Mouse (Mus musculus): Measurements from ENCODE around the gene Spg7. TPM values are rescaled to one million over a fixed set of nuclear protein-coding genes. Genes with fewer than 3 reads are reported as not detected.
A peak's percentile ranks its signal among the peaks of the same experiment; 100 is the strongest.

The Spg7 gene
- total and polyA plus RNA-seq, 2 experiments from 2014 or later: 51.3 to 64.3 TPM

- H3K27me3 ChIP-seq (ENCODE audit: insufficient read depth, low read length): no peaks in the 10 kb centered on the region
- TF ChIP-seq CTCF (IDR thresholded peaks at IDR 0.05): no peak
- 80% methylated on average over 5 of the region's 5 CpGs for WGBS
- H3K4me3 ChIP-seq (ENCODE audit: low read depth, low read length): no peak overlapping the region
- no peak overlapping the region for H3K4me2 ChIP-seq (ENCODE audit: low read depth, low read length, poor library complexity, severe bottlenecking)
- H3K9me3 ChIP-seq (ENCODE audit: low read length): no peaks in the 10 kb centered on the region
- no peaks in the 10 kb centered on the region for H3K4me1 ChIP-seq (ENCODE audit: insufficient read depth, low read length)
- DNase-seq (ENCODE audit: low spot score): no peak
- no peak overlapping the region for H3K27ac ChIP-seq (ENCODE audit: low read depth, low read length)
- ATAC-seq (ENCODE audit: low FRiP score): no peak
- no peak overlapping the region for H3K9ac ChIP-seq (replicated peaks; ENCODE audit: low read length, poor library complexity, severe bottlenecking)
- H3K36me3 ChIP-seq (ENCODE audit: insufficient read depth, low read length): peaks cover 14% of the 10 kb centered on the region
Observed at GRCm38 (mm10) chr8:123108953-123109352, 46.2 kb downstream of the Spg7 start.

DNA sequence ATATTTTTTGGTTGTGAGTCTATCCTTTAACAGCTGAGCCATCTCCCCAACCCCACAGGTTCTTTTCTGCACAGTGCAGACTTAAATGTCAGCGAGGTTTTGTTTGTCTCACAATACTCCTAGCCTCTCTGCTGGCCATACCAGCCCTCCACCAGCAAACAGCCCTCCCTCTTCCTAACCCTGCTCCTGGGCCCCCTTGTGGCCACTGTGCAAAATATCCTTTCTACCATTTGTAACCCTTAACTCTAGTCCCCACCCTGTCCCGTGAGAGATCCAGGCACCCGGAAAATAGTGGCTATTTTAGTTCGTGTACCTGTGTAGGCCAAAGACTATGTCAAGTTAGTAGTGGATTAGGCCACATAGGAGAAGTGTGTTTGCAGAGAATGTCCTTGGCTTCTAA, 47.9 kb downstream of the Spg7 start:
- Histone ChIP-seq H3K27ac (ENCODE audit: low read depth, low read length) (no peak overlapping the region), H3K9me3 (ENCODE audit: low read length) (no peaks in the 10 kb centered on the region), H3K4me3 (ENCODE audit: low read depth, low read length) (no peak overlapping the region), H3K27me3 (ENCODE audit: insufficient read depth, low read length) (peaks cover under 1% of the 10 kb centered on the region; the same call in 1 of the 2 replicates), H3K4me1 (ENCODE audit: insufficient read depth, low read length) (no peaks in the 10 kb centered on the region), H3K36me3 (ENCODE audit: insufficient read depth, low read length) (peaks cover under 1% of the 10 kb centered on the region), H3K4me2 (ENCODE audit: low read depth, low read length, poor library complexity, severe bottlenecking) (no peak overlapping the region), H3K9ac (replicated peaks; ENCODE audit: low read length, poor library complexity, severe bottlenecking) (no peak overlapping the region)
- TF ChIP-seq CTCF (IDR thresholded peaks at IDR 0.05): peak; percentile 80
- no peak for ATAC-seq (ENCODE audit: low FRiP score)
- DNase-seq (ENCODE audit: low spot score): peak; percentile 59
- 21% methylated on average over 4 of the region's 4 CpGs for WGBS

DNA sequence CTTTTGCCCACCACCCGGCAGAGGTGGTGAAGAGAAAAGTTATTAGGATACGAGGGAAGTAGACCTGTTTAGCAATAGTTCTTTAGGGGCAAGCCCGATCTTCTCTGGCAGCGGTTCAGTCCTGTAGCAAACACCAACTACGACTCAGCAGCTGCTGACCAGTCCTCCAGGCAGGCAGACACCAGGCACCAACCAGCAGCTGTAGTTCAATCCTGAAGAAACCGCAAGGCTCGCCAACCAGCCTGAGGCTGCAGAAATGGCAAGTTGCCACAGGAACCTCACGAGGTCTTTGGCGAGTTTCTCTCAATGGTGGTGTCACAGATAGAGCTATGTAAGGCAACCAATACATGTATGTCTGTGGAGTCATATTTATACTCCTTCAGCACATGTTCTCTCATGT, 50.1 kb downstream of the Spg7 start:
- Histone ChIP-seq H3K4me1 (ENCODE audit: insufficient read depth, low read length) (0 out of 2 replicates have a peak, but pooled peaks cover 4% of the 10 kb centered on the region), H3K4me3 (ENCODE audit: low read depth, low read length) (no peak overlapping the region), H3K9ac (replicated peaks; ENCODE audit: low read length, poor library complexity, severe bottlenecking) (no peak overlapping the region), H3K27ac (ENCODE audit: low read depth, low read length) (no peak overlapping the region), H3K4me2 (ENCODE audit: low read depth, low read length, poor library complexity, severe bottlenecking) (no peak overlapping the region), H3K27me3 (ENCODE audit: insufficient read depth, low read length) (peaks cover 13% of the 10 kb centered on the region), H3K9me3 (ENCODE audit: low read length) (no peaks in the 10 kb centered on the region), H3K36me3 (ENCODE audit: insufficient read depth, low read length) (no peaks in the 10 kb centered on the region)
- DNase-seq (ENCODE audit: low spot score) (no peak), ATAC-seq (ENCODE audit: low FRiP score) (no peak)
- TF ChIP-seq CTCF (IDR thresholded peaks at IDR 0.05): no peak
- 81% methylated on average over 9 of the region's 9 CpGs for WGBS

DNA sequence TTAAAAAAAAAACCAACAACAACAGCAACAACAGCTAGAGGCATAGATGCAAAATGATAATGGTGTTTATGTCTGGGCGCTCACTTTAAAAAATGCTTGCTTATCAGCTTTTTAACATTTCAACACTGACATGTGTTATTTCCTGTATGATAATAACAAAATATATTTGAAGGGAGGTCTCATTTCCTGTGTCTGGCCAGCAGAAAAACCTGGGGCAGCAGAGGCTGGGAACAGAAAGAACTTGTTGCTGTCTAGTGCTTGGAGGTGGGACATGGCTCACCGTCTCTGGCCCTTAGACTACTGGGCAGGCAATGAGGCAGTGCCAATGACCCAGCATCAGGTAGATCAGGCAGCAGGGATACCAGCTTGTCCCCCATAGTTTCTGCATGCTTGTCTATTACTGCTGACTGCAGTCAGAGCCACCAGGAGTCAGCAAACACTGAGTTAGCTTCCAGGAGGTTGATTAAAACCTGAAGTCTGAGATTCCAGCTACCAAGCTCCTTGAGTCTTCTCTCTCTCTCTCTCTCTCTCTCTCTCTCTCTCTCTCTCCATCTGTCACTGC, 51.2 kb downstream of the Spg7 start:
- no peak overlapping the region for H3K27ac ChIP-seq (ENCODE audit: low read depth, low read length)
- 0 out of 2 replicates have a peak, but pooled peaks cover 4% of the 10 kb centered on the region for H3K4me1 ChIP-seq (ENCODE audit: insufficient read depth, low read length)
- no peak for ATAC-seq (ENCODE audit: low FRiP score)
- DNase-seq (ENCODE audit: low spot score): peak; percentile 43
- no peak overlapping the region for H3K4me3 ChIP-seq (ENCODE audit: low read depth, low read length)
- peak; percentile 59 for TF ChIP-seq CTCF (IDR thresholded peaks at IDR 0.05)
- no peak overlapping the region for H3K9ac ChIP-seq (replicated peaks; ENCODE audit: low read length, poor library complexity, severe bottlenecking)
- no peaks in the 10 kb centered on the region for H3K9me3 ChIP-seq (ENCODE audit: low read length)
- H3K4me2 ChIP-seq (ENCODE audit: low read depth, low read length, poor library complexity, severe bottlenecking): no peak overlapping the region
- H3K36me3 ChIP-seq (ENCODE audit: insufficient read depth, low read length): no peaks in the 10 kb centered on the region
- WGBS: 72% methylated on average over 2 of the region's 2 CpGs
- H3K27me3 ChIP-seq (ENCODE audit: insufficient read depth, low read length): peaks cover 19% of the 10 kb centered on the region

- H3K27ac ChIP-seq (ENCODE audit: low read depth, low read length): no peak overlapping the region
- DNase-seq (ENCODE audit: low spot score): no peak
- TF ChIP-seq CTCF (IDR thresholded peaks at IDR 0.05): no peak
- peaks cover 19% of the 10 kb centered on the region for H3K27me3 ChIP-seq (ENCODE audit: insufficient read depth, low read length)
- WGBS: 74% methylated on average over 3 of the region's 3 CpGs
- H3K9ac ChIP-seq (replicated peaks; ENCODE audit: low read length, poor library complexity, severe bottlenecking): no peak overlapping the region
- H3K4me3 ChIP-seq (ENCODE audit: low read depth, low read length): no peak overlapping the region
- no peak overlapping the region for H3K4me2 ChIP-seq (ENCODE audit: low read depth, low read length, poor library complexity, severe bottlenecking)
- ATAC-seq (ENCODE audit: low FRiP score): no peak
- no peaks in the 10 kb centered on the region for H3K36me3 ChIP-seq (ENCODE audit: insufficient read depth, low read length)
- H3K9me3 ChIP-seq (ENCODE audit: low read length): no peaks in the 10 kb centered on the region
- H3K4me1 ChIP-seq (ENCODE audit: insufficient read depth, low read length): 0 out of 2 replicates have a peak, but pooled peaks cover 4% of the 10 kb centered on the region
Observed at GRCm38 (mm10) chr8:123114644-123115043, 51.9 kb downstream of the Spg7 start.

GRCm38 (mm10) chr8:123117127-123117731, 54.5 kb downstream of the Spg7 start, which contains the start of gene Cpne7:
Gene Cpne7 (plus strand): TSS chr8:123117374.
- no peak for TF ChIP-seq CTCF (IDR thresholded peaks at IDR 0.05)
- H3K4me3 ChIP-seq (ENCODE audit: low read depth, low read length): peak within 1 kb of the TSS; percentile 51
- H3K27ac ChIP-seq (ENCODE audit: low read depth, low read length): no peak within 1 kb of the TSS
- H3K27me3 ChIP-seq (ENCODE audit: insufficient read depth, low read length): peaks cover 19% of the 10 kb centered on the region
- peak within 1 kb of the TSS; percentile 61 for H3K9ac ChIP-seq (replicated peaks; ENCODE audit: low read length, poor library complexity, severe bottlenecking)
- peak; percentile 27; the same call in 1 of the 2 replicates for ATAC-seq (ENCODE audit: low FRiP score)
- H3K4me2 ChIP-seq (ENCODE audit: low read depth, low read length, poor library complexity, severe bottlenecking): peak within 1 kb of the TSS; percentile 87
- H3K9me3 ChIP-seq (ENCODE audit: low read length): no peaks in the 10 kb centered on the region
- DNase-seq (ENCODE audit: low spot score): no peak
- H3K4me1 ChIP-seq (ENCODE audit: insufficient read depth, low read length): 0 out of 2 replicates have a peak, but pooled peaks cover 4% of the 10 kb centered on the region
- under 1% methylated on average over 39 of the region's 51 CpGs for WGBS
- no peaks in the 10 kb centered on the region for H3K36me3 ChIP-seq (ENCODE audit: insufficient read depth, low read length)

Measured in midbrain, postnatal 0 days (tissue).